Mouse (Mus musculus) midbrain, embryonic 13.5 days (tissue): ENCODE measurements around the gene Mob3b. TPM values are rescaled to one million over a fixed set of nuclear protein-coding genes. Genes with fewer than 3 reads are reported as not detected.
A peak's percentile ranks its signal among the peaks of the same experiment; 100 is the strongest.

Experiments used
- ATAC-seq: fragments of 200-750 bp; cut with Nextera tagmentation; 2 replicates; pipeline ENCODE4 v1.8.0; 2017; ENCODE audit warnings: mild to moderate bottlenecking, moderate TSS enrichment, moderate library complexity
- H3K27ac ChIP-seq: fragments of 300-500 bp; sonication (generic); 2 replicates; pipeline ENCODE4 v1.5.1; 2015; ENCODE audit warnings: inconsistent platforms, mild to moderate bottlenecking, moderate library complexity
- H3K27me3 ChIP-seq: fragments of 300-500 bp; sonication (generic); 2 replicates; pipeline ENCODE4 v1.6.1; 2015; ENCODE audit warnings: mild to moderate bottlenecking, inconsistent platforms
- H3K36me3 ChIP-seq: fragments of 300-500 bp; sonication (generic); 2 replicates; pipeline ENCODE4 v1.6.1; 2015; ENCODE audit warnings: mild to moderate bottlenecking, inconsistent platforms
- H3K4me1 ChIP-seq: fragments of 300-500 bp; sonication (generic); replicated peaks from 2 replicates; pipeline ENCODE4 v1.6.1; 2015; ENCODE audit warnings: inconsistent platforms
- H3K4me2 ChIP-seq: fragments of 300-500 bp; sonication (generic); replicated peaks from 2 replicates; pipeline ENCODE4 v1.6.1; 2015; ENCODE audit warnings: moderate library complexity, mild to moderate bottlenecking, inconsistent platforms
- H3K4me3 ChIP-seq: fragments of 300-500 bp; sonication (generic); replicated peaks from 2 replicates; pipeline ENCODE4 v1.5.1; 2015; ENCODE audit warnings: mild to moderate bottlenecking, inconsistent platforms
- H3K9ac ChIP-seq: fragments of 300-500 bp; sonication (generic); replicated peaks from 2 replicates; pipeline ENCODE4 v1.6.1; 2015; ENCODE audit warnings: mild to moderate bottlenecking, inconsistent platforms
- H3K9me3 ChIP-seq: fragments of 300-500 bp; sonication (generic); 2 replicates; pipeline ENCODE4 v1.6.1; 2016; ENCODE audit warnings: mild to moderate bottlenecking, inconsistent platforms
- WGBS: fragments of 180-500 bp; shearing (Covaris S2); methylation state at CpG from one replicate; pipeline ENCODE4 v1.1.7; 2015; 5-methylcytosine and 5-hydroxymethylcytosine counted together
- polyA plus RNA-seq: library from polyadenylated mRNA; unstranded; fragments of >200 nt; fragmentation: Nextera tagmentation; extraction: Ambion mirVana; gene quantifications from 2 replicates; pipeline ENCODE4 v1.2.1, GENCODE M21; 2015

Mob3b gene
- polyA plus RNA-seq, 1 experiment from 2014 or later: 14.9 TPM

DNA sequence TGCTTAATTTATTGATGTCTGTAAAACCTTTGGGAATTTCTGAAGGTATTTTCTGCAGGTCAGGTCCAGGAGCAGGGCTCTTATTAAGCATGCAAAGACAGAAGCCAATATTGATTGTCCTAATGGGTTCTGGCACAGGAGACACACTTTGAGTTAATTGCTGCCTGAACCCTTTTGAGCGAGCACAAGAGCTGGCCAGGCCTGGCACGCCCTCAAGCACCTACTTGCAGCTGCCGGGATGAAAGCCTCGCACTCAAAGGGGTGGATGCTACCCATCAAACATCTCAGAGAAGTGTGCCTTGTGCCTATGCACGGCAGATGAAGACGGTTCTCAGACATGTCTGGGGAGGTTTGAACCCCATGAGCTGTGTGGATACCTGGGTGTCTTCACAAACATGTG is 151.2 kb downstream of the Mob3b start:
- ATAC-seq: peak; percentile 56; the same call in 1 of the 2 replicates
- 64% methylated on average over 6 of the region's 6 CpGs for WGBS

GRCm38 (mm10) chr4:35005068-35005769 is 152.1 kb downstream of the Mob3b start:
- no peaks in the 10 kb centered on the region for H3K36me3 ChIP-seq
- no peak for ATAC-seq
- no peak overlapping the region for H3K4me2 ChIP-seq
- no peak overlapping the region for H3K4me3 ChIP-seq
- 82% methylated on average over 5 of the region's 5 CpGs for WGBS
- H3K27me3 ChIP-seq: no peaks in the 10 kb centered on the region
- H3K9ac ChIP-seq: no peak overlapping the region
- no peak overlapping the region for H3K27ac ChIP-seq
- H3K4me1 ChIP-seq: peaks cover 17% of the 10 kb centered on the region
- H3K9me3 ChIP-seq: no peaks in the 10 kb centered on the region

More for the DNA sequence above, 151.2 kb downstream of the Mob3b start:
- H3K9me3 ChIP-seq: no peaks in the 10 kb centered on the region
- peaks cover 17% of the 10 kb centered on the region for H3K4me1 ChIP-seq
- H3K9ac ChIP-seq: no peak overlapping the region
- H3K4me2 ChIP-seq: no peak overlapping the region
- H3K4me3 ChIP-seq: no peak overlapping the region
- no peaks in the 10 kb centered on the region for H3K27me3 ChIP-seq
- H3K27ac ChIP-seq: 0 out of 2 replicates have a peak overlapping the region, but pooled peaks have one; percentile 61
- H3K36me3 ChIP-seq: no peaks in the 10 kb centered on the region

- Histone ChIP-seq H3K9ac (no peak overlapping the region), H3K9me3 (no peaks in the 10 kb centered on the region), H3K4me3 (no peak overlapping the region), H3K36me3 (no peaks in the 10 kb centered on the region), H3K27me3 (no peaks in the 10 kb centered on the region), H3K4me1 (peaks cover 17% of the 10 kb centered on the region), H3K27ac (no peak overlapping the region), H3K4me2 (no peak overlapping the region)
- no peak for ATAC-seq
- 87% methylated on average over 8 of the region's 8 CpGs for WGBS
Measured at GRCm38 (mm10) chr4:35004473-35004872, 152.8 kb downstream of the Mob3b start.

DNA sequence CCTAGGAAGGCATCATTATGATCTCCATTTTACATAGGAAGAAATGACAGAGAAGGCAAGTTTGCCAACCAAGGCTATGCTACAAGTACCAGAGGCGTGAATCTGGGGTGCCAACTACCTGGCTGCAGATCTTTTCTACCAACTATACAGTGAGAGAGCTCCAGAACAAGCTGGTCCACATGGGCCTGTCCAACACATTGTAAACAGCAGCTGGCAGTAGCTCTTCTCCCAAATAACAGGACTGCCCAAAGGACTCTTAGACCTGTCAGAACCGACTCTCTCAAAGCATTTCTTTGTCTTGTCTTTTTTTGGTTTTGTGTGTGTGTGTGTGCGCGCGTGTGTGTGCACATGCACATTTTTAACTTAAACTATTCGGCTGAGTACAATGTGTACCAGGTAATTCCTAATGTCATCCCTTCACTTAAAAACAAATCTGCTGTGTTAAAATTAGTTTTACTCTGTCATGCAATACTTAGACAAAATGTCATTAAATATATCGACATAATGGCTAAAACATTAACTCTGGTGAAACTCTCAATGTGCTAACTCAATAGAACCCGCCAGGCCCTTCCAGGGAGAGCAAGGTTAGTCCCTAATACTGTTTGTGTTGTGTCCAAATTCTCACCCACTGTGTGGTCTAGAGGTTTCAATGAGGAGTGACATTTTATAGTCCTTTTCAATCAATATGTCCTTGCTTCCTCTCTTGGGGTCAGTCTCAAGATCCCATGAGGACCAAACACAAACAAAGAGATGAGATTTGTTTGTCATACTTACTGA is 153.5 kb downstream of the Mob3b start:
- Histone ChIP-seq H3K9me3 (no peaks in the 10 kb centered on the region), H3K4me2 (no peak overlapping the region), H3K36me3 (no peaks in the 10 kb centered on the region), H3K4me3 (no peak overlapping the region), H3K9ac (no peak overlapping the region), H3K4me1 (peaks cover 17% of the 10 kb centered on the region), H3K27ac (no peak overlapping the region), H3K27me3 (no peaks in the 10 kb centered on the region)
- no peak for ATAC-seq
- 94% methylated on average over 8 of the region's 8 CpGs for WGBS

DNA sequence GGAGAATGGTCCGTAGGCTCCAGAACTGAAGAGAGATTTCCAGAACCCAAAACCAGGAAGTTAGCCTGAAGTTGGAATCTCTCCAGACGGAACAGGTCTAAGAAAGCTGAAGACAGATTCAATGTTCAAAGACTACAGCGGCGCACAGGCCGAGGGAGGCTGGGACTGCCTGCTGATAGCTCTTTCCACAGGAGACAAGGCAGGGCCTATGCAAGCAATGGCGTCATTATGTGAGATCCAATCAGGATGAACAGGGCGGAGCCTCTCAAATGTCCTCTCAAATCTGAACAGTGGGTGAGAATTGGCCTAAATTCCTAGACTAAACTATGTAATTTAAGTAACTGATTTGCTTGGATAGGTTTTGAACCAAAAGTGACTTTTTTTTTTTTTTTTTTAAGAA is 160.7 kb downstream of the Mob3b start:
- H3K9ac ChIP-seq: no peak overlapping the region
- no peak overlapping the region for H3K4me3 ChIP-seq
- no peak overlapping the region for H3K4me2 ChIP-seq
- H3K27ac ChIP-seq: no peak overlapping the region
- no peaks in the 10 kb centered on the region for H3K36me3 ChIP-seq
- H3K9me3 ChIP-seq: no peaks in the 10 kb centered on the region
- H3K4me1 ChIP-seq: peaks cover 27% of the 10 kb centered on the region
- no peak for ATAC-seq
- WGBS: 85% methylated on average over 7 of the region's 7 CpGs
- no peaks in the 10 kb centered on the region for H3K27me3 ChIP-seq

DNA sequence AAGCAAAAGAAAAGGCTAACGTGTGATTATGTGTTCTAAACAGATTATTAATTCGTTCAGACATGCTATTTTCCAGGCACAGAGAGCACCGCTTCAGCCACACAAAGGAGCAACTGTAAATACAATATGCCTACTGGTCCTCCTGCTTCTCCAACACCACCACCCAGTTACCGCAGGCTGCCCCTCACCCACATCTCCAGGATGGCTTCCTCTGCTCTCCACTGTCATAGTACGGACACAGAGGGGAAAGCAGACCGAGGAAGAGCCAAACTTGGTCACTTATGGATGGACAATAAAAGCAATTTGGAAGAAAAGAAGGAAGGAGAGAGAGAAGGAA is 163.7 kb downstream of the Mob3b start:
- H3K4me3 ChIP-seq: no peak overlapping the region
- peak overlapping the region; percentile 39 for H3K4me2 ChIP-seq
- H3K27ac ChIP-seq: peak overlapping the region; percentile 86
- H3K9ac ChIP-seq: peak overlapping the region; percentile 16; the same call in 1 of the 2 replicates
- WGBS: 13% methylated on average over 6 of the region's 6 CpGs
- H3K36me3 ChIP-seq: no peaks in the 10 kb centered on the region
- no peaks in the 10 kb centered on the region for H3K9me3 ChIP-seq
- no peaks in the 10 kb centered on the region for H3K27me3 ChIP-seq
- ATAC-seq: peak; percentile 53
- H3K4me1 ChIP-seq: peaks cover 35% of the 10 kb centered on the region

DNA sequence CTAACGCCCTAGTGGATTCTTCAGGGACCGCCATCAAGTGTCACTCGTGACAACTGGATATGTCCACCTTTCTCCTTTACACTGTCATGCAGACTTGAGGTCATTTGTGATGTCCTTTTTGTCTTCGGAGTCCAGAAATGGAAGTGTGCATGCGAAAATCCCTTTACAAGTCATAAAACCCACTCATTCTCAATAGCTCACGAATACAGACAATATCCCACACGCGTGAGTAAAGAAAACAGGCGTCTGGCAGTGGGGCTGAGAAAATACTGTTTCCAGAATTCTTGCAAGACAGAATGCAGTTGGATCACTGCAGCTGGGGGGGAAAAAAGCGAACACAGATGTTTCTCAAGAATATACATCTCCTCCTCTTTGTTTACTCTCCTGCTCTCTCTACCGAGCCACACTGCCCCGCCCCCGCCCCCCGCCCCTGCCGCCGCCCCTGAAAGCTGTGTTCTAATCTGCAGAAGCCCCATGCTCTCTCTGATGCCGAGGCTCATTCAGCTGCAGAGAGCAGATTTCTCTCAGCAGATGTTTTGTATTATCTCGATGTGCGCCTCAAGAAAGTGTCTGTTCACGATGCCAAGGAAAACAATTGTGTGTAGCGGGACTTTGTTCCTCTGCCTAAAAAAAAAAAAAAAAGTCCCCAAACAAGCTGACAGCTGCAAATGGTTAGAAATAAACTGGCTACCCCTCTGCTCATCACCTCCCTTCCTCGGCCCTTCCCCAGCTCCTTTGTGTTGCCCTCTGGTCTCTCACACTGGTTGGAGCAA is 164.2 kb downstream of the Mob3b start:
- Histone ChIP-seq H3K36me3 (no peaks in the 10 kb centered on the region), H3K4me3 (no peak overlapping the region), H3K9me3 (no peaks in the 10 kb centered on the region), H3K27ac (peak overlapping the region; percentile 86), H3K4me1 (peaks cover 35% of the 10 kb centered on the region), H3K27me3 (no peaks in the 10 kb centered on the region), H3K4me2 (peak overlapping the region; percentile 39), H3K9ac (peak overlapping the region; percentile 16)
- ATAC-seq: peak; percentile 71
- 21% methylated on average over 22 of the region's 22 CpGs for WGBS

DNA sequence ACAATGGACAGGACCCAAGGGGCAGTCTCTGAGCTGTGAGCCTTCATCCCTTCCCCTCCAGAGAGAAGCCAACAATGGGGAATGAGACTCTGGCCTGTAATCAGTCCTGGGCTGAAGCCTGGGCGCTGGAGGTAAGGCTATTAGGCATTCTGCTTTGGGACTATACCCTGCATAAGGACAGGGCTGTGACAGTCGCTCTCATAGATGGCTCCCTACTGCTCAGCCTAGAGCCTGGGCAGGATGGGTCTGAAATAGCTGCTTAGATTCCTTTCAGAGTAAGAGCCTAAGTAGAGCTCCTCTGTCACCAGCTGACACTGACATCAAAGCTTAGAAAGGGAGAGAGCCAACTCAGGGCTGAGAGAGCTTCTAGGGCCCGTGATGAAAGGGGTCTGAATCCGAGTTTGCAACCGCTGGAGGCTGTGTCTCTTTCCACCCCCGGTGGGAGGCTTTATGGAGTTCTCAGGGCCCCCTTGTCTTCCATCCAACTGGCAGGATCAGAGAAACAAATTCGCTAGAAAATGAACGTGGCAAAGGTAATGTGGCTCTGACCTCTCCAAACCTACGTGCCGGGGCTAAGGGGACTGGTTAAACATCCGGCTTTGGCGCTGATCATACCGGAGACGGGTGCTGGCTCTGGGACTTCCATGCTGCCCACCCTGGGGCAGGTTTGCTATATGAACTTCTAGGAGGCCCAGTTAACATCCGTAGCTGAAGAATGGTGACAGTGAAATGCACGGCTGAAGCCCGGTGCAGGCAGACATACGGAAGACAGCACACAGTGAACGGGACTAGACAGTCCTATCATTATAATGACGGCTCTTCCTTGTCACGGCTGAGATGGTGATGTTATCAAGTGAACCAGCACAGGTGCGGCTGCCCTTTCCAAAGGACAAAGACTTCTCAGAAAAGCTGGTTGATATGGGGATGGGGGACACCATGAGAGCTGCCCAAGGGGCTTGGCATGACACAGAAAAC is 165.1 kb downstream of the Mob3b start:
- no peaks in the 10 kb centered on the region for H3K9me3 ChIP-seq
- no peak overlapping the region for H3K4me3 ChIP-seq
- ATAC-seq: peak; percentile 69
- H3K36me3 ChIP-seq: no peaks in the 10 kb centered on the region
- peak overlapping the region; percentile 16; the same call in 1 of the 2 replicates for H3K9ac ChIP-seq
- WGBS: 36% methylated on average over 22 of the region's 22 CpGs
- no peaks in the 10 kb centered on the region for H3K27me3 ChIP-seq
- peak overlapping the region; percentile 39 for H3K4me2 ChIP-seq
- H3K4me1 ChIP-seq: peaks cover 35% of the 10 kb centered on the region
- peak overlapping the region; percentile 86 for H3K27ac ChIP-seq

DNA sequence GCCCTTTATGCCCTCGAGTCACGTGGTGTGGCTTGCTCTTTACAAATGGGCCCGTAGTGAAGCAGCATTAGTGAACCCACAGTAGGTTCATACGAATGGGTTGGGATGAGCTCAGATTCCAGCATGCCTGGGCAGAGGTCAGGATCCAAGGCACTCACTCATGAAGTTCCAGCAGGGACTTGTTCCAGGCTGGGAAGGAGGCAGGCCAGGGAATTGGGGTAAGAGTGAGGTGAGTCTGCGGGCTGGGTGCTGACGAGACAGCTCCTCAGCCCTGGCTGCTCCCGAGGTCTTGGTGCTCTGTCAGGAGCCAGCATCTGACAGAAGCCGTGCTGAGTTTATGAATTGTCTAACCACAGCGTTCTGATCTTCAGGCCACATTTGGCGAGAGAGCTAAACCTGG is 166.2 kb downstream of the Mob3b start:
- Histone ChIP-seq H3K4me2 (no peak overlapping the region), H3K36me3 (no peaks in the 10 kb centered on the region), H3K4me3 (no peak overlapping the region), H3K9me3 (no peaks in the 10 kb centered on the region), H3K9ac (no peak overlapping the region), H3K27ac (peak overlapping the region; percentile 86; the same call in 1 of the 2 replicates), H3K4me1 (peaks cover 35% of the 10 kb centered on the region), H3K27me3 (no peaks in the 10 kb centered on the region)
- WGBS: 48% methylated on average over 10 of the region's 10 CpGs
- ATAC-seq: no peak

GRCm38 (mm10) chr4:34990659-34991058 is 166.6 kb downstream of the Mob3b start:
- H3K9me3 ChIP-seq: no peaks in the 10 kb centered on the region
- H3K4me1 ChIP-seq: peaks cover 35% of the 10 kb centered on the region
- WGBS: 85% methylated on average over 9 of the region's 9 CpGs
- H3K4me2 ChIP-seq: no peak overlapping the region
- H3K27ac ChIP-seq: no peak overlapping the region
- no peak overlapping the region for H3K9ac ChIP-seq
- no peaks in the 10 kb centered on the region for H3K27me3 ChIP-seq
- no peak overlapping the region for H3K4me3 ChIP-seq
- ATAC-seq: no peak
- no peaks in the 10 kb centered on the region for H3K36me3 ChIP-seq

DNA sequence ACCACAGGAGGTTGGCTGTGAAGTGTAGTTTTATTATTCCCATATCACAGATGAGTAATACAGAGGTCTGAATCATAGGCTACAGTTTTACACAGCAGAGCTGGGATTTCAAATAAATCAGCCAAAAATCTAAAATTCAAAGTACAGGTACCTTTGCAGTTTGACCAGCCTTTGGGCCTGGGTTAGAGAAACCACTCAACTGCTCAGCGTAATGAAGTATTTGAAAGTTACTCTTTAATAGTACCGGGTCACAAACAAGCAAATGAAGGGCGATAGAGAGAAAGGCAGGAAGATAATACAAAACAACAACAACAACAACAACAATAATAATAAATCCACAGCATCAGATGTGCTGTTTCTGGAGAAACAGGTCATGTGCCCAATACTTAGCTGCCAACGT is 169.7 kb downstream of the Mob3b start:
- WGBS: 95% methylated on average over 4 of the region's 4 CpGs
- Histone ChIP-seq H3K4me1 (peaks cover 17% of the 10 kb centered on the region), H3K9me3 (no peaks in the 10 kb centered on the region), H3K4me2 (no peak overlapping the region), H3K36me3 (no peaks in the 10 kb centered on the region), H3K27me3 (no peaks in the 10 kb centered on the region), H3K4me3 (no peak overlapping the region), H3K27ac (no peak overlapping the region), H3K9ac (no peak overlapping the region)
- no peak for ATAC-seq
